Mouse (Mus musculus): ENCODE data around the gene Canx.
"Not testable (repeated sequence)": the region's sequence is repeated elsewhere in the genome, so short reads cannot be mapped to it uniquely, and the experiment has no call there.

The Canx gene

DNA sequence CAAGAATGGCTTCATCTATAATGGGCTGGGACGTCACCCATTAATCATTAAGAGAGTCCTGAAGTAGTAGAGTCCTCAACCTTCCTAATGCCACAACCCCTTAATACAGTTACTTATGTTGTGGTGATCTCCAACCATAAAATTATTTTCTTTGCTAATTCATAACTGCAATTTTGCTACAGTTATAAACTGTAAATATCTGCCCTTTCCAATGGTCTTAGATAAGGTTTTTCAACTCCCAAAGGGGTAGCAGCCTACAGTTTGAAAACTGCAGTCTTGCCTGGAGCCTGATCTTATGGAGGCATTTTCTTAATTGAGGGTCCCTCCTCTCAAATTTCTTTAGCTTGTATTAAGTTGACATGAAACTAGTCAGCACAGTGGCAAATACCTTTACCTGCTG lies 3.9 kb upstream of the Canx start:
- DNase-seq, result peak; percentile 1

DNA sequence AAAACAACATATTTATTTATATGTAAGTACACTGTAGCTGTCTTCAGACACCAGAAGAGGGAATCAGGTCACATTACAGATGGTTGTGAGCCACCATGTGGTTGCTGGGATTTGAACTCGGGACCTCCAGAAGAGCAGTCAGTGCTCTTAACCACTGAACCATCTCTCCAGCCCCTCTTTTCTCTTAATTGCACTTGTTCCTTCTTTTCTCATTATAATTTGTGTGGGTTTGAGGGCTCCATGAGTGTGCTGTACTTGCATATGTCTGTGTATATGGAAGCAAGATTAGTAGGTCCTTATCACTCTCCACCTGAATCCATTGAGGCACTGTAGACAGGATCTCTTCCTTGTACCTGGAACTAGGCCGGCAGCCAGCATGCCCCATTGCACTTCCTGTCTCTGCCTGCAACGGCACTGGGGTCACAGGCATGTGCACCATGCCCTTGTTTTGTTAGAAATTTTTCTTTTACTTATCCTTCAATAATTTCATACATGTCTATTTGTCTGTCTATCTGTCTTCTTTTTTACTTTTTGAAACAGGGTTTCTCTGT lies 2.7 kb upstream of the Canx start:
- peak; percentile 42 for DNase-seq

DNA sequence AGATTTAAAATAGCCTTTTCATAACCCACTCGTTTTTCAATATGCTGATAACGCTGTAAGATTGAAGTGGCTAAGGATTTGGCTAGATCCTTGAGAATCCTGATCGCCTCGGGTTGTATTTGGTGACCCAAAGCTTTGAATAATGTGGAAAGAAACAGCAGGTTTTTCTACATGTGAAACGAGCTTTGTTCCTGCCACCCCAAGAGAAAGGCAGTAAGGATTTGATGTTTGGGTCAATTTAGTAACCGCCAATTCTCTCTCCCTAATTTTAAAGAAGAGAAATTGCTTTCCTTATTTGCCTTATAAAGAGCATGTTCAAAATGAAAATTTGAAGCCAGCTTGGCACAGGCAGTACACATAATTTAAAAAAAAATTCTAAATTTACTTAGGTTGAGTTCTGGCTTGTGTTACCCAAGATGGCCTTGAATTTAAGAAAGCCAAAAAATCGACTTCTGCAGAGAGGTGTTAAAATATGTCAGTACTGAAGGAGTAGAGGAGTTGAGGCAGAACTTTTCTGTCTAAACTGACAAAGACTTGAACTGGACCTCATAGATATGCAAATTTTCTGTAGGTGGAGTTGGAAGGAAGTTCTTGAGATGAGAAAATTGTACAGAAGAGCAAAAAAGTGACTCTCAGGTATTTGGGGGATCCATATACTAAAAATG lies 961 bp upstream of the Canx start:
- DNase-seq, result no peak

DNA sequence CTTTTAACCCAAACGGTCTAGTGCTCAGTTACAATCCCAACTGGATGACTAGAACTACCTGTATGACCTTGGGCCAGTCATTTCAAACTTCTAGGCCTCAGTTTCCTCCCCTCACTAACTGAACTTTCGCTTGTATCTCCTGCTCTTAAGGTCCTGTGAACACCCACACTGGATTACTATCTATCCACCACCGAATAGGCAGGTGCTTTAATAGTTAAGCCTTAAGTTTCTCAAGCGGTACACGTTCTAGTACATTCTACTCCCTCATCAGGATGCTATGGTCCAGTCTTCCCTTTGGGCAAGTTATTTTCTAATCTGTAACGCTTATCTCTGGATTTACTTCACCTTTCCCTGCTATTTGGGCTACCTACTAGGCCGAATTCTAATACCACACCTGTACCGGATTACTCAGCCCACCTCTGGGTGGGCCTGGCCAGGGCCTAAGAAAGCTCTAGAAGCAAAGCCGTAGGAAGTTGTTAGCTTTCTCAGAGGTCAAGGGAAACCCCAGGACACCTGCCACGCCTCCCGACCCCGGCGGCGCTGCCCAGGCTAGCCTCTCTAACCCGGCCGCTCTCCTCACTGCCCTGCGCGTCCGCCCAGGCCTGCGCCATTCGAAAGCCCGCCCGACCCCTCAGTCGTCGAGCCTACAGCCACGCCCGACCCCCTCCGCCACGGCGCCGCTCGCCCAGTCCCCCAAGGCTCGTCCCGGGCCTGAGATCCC lies 562 bp downstream of the Canx start:
- no peak for DNase-seq

DNA sequence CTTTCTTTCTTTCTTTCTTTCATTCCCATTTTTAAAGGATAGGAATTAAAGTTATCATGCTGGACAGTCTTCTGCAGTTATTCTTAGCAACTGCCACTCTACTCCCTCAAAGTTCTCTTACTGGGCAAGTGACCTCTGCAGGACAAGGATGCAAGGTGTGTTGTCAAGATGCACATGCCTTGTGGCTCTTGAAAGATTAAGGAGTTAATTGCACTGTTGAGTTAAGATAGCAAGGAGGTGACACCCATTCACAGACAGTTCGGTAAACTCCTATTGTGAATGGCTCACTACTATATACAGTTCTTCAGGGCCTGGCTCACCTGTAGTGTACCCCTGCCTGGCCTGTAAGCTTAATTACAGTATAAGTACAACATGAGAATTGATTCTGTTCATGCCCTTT lies 1.6 kb downstream of the Canx start:
- DNase-seq, result no peak

DNA sequence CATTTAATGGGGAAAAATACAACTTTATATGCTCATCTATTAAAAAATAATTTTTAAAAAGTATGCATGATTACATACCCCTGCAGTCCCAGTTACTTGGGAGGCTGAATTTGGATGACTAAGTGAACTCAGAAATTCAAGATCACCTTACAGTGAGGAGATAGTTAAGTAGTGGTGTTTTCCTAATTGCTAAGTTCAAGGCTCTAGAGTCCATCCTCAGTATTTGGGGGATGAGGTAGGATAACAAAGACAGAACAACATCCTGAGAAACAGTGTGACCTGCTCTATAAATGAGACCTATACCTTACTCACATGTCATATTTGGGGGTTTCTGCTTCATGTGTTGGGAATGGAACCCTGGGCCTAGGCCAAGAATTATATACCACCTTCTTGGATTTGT lies 3.1 kb downstream of the Canx start:
- DNase-seq, result no peak

DNA sequence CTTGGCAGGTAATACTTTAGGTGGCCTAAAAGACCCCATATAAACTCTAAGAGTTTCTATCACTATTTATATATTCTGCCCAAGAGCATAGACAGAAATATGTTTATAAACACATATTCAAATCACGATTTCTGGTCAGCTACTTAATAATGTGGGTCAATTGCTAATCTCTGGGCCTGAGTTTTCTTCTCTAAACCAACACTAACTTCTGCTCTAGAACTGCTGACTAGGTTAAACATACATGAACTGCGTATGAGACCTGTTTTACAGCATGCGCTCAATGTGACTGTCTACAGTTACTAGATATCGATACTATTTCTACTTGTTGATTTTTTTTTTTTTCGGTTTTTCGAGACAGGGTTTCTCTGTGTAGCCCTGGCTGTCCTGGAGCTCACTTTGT lies 4.2 kb downstream of the Canx start:
- no peak for DNase-seq

DNA sequence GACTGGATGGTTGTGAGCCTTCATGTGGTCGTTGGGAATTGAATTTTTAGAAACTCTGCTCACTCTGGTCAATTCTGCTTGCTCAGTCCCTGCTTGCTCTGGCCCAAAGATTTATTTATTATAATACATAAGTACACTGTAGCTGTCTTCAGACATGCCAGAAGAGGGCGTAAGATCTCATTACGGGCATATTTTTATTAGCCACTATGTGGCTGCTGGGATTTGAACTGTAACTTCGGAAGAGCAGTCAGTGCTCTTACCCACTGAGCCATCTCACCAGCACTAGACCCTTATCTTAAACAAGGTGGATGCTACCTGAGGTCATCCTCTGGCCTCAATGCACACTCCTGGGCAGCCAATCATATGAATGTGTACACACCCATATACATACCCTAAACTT lies 6.1 kb downstream of the Canx start:
- not testable (repeated sequence) for DNase-seq

DNA sequence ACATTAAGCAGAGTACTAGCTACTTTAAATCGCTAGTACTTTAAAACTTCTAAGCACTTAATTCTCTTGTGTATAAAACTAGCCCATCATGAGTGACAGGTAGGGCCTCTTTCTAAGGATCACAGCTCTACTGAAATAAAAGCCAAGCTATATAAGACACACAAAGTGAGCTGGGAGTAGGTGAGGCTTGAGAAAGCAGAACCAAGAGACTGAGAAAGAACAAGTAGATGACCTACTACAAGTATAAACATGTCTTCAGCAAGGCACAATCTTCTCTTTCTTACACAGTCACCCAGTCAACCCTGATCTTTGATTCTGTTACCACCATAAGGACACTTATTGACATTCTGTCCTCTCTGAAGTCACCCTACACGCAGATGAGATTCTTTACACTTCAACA lies 12.7 kb downstream of the Canx start:
- DNase-seq, result peak; percentile 7

DNA sequence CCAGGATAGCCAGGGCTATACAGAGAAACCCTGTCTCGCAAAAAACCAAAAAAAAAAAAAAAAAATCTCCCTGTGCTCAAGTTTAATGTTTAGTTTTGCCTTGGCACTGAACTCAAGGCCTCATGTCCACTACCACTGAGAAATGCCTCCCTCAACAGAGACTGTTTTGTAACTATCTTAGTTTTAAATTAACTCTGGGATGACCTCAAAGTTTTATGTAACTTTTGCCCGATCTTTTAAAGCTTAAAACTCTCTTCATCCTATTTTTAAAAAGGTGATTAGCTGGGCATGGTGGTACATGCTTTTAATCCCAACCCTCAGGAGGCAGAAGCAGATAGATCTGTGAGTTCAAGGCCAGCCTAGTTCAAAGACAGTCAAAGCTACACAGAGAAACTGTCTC lies 22.1 kb downstream of the Canx start:
- no peak for DNase-seq

DNA sequence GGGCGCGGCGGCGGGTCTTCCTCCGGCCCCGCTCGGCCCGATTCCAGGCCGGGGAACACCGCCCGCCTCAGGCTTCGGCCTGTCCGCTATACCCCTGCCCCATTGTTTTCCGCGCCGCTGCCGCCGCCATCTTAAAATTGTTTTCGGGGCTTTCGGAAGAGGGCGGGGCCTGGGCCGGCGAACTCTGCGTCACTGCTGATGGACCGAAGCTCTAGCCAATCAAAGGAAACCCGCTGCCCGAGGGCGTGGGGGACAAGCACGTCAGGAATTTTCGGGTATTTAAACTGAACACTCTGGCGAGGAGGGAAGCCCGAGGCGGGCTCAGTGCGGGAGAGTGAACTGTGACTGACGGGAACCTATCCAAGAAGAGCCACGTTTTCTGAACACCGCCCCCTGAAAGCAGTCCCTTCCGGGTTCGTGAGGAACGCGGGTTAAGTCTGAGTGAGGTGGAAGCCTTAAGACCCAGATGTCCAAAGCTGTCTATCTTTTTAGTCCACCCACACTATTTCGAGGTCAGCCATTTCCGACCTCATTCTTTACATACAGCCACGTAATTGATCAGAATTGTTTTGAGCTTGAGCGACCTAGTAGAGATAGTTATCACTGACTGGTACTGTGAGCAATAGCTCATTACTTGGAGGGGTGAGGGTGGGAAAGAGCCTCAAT lies 33.1 kb downstream of the Canx start, which contains the start of gene Maml1:
Gene Maml1, minus strand, starts transcription at position 122 of the 666 bp plus-strand sequence.
- peak; percentile 100 for DNase-seq

DNA sequence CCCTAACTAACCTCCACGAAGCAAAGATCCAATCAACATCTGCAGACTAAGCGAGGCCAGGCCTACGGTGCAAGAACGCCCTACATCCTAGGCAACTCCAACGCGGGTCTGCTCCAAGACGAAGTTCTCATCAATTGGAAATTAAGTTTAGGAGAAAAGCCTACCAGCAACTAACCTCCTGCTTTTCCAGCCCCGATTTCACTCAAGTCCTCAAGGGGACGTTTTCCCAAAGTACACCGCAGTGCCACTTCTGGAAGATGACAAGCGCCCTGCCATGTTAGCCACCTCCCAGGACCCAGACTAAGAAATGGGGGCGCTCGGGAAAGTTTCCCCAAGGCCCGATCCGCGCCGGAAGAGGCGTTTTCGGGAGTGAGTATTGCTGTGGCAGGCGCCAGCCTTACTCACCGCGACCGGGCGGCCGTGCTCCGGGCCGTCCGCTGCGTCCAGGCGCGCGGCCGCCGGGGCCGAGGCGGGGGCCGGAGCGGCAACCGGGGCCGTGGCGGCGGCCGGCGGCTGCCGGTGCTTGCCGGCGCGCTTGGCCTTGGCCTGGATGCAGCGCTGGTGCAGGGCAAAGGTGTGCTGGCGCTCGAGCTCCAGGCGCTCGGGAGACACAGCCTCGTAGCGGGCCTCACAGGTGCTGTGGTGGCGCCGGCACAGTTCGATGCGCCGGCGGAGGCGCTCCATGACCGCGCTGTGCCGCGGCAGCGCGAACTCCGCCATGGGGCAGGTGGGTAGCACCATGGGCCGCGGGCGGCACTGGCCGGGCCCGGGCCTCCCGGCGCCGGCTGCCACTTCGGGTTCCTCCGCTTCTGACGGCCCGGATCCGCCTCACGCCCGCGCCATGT lies 33.9 kb downstream of the Canx start:
- no peak for DNase-seq

DNA sequence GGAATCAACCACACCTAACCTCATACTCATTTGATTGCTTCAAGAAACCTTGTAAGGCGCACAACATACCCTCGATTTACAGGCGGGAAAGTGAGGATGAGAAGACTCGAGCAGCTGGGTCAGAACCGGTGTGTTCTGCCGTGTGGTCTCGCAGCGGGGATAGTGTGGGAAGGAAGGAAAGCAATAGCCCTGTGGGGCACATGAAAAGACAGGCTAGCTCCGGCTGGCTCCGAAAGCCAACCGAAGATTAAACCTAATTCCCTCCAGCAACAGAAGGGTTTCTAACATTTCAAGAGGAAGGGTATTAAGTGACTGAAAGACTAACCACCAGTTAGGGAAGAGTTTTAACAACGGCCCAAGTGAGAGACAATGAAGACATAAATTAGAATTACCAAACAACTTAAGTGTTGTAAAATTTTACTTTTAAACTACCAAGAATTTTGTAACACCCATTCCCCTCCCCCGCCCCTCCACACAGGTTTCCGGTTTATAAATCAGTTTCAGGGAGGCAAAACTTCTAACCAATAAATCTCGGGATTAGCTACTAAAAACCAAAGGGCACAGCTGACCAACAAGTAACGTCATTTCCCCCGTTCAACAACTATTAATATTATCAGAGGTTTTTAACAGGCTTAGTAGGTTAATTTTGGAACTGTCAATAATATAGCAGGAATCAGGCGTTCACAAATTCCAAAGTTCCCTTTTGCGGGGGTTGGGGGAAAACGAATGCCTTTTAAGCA lies 34.8 kb downstream of the Canx start:
- DNase-seq, result peak; percentile 84

DNA sequence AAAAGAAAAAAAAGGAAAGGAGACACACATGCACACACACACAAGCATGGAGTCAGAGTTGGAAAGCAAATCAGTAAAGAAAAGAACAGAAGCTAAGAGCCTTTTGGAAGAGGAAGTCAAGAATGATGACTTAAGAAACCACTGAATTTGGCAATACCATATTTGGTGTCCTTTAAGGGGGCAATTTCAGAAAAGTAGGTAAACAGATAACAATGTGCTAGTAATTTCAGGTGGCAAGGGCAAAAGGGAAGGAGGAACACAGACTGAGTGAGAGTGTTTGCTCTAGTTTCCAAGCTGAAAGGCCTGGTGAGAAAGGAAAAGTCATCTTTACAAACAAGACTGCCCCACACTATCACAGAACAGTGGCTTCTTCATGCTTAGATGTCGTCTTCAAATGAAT lies 39.0 kb downstream of the Canx start:
- DNase-seq, result peak; percentile 19

DNA sequence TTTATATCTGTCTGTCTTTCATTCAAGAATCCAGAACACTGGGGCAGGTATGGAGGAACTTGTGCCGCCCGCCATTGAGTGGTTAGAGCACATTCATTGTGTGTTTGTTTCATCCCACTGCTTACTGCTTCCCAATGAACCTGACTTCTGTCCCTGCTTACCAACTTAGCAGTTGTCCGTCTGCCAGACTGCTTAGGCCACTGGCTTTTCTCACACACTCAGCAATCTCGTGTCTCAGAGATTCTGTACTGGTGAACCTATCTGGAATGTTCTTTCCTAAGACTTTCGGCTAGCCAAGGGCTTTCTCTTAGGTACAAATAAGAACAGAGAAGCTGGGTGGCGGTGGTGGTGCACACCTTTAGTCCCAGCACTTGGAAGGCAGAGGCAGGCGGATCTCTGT lies 39.8 kb downstream of the Canx start:
- DNase-seq, result peak; percentile 89

DNA sequence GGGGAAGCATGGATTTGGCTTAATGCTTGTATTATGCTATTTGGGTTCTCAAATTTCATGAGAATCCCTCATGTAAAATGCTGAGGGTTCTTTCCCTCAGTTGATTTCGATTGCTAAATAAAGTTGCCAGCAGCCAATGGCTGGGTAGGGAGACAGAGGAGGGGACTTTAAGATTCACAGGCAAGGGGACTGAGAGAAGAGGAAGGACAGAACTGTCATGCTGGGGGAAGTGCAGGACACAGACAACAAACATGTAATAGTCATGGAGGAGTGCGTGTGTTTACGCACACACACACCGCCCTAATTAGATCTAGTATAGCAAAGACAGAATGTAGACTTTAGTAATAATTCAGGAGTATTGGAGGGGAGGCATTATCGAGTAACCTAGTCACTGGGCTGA lies 40.2 kb downstream of the Canx start:
- peak; percentile 79 for DNase-seq

DNA sequence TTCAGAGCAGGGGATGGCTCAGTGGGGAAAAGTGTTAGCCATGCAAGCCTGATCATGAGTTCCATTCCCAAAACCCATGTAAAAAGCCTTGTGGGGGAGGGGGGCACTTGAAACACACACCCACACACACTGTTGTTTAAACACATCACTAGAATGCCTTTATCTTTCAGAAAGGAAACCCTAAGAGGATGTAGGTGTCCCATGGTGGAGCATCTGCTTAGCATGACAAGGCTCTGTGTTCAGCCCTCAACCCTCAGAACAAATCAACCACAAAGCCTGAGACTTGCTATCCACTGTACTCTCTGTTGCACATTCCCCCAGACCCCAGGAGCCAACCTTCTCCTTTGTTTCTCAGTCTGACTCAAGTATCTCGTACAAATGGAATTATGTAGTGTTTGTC lies 45.4 kb downstream of the Canx start:
- DNase-seq, result peak; percentile 57

DNA sequence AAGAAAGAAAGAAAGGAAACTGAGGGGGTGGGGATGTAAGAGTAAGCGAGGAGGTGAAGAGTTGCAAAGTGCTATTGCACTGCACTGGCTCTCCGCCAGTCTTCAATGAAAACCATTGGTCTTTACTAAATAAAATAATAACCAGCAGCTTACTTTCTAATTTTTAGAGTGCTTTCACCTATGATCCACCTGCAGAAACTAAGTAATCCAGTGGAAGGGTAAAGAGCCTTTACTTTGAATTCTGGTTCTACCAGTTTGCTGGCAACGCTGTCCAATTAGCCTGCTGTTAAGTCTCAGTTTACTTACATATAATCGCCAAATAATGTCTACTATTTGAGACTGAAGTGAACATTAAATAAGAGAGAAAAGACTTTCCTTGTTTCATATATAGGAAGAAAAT lies 46.5 kb downstream of the Canx start:
- peak; percentile 33 for DNase-seq

DNA sequence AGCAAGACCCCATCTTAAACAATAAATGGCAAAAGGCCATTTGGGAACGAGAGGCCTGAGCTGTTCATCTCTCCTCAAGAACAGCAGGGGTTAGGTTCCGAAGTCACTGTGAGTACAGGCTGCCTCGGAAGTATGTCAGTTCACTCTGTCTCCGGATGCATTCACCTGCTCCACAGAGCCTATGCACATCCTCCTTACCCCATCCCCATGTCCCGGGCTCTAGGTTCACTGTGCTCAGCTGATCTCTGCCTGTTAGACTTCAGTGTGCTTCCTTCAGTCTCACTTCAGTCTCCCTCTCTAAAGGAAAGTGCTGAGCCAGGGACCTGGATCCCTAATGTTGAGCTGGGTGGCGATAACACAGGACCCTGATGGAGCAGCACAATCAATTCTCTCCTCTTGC lies 47.8 kb downstream of the Canx start:
- DNase-seq, result peak; percentile 77

DNA sequence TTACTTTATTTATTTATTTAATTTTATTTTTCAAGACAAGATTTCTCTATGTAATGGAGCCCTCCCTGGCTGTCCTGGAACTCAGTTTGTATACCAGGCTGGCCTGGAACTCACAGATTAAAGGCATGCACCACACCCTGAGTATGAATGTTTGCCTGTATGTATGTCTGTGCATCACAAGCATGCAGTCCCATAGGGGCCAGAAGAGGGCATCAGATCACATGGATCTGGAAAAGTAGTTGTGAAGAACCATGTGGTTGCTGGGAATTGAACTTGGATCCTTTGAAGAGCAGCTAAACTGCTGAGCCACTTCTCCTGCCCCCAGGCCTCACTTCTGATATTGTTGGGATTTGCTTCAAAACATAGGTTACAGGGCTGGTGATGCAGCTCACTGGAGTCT lies 48.4 kb downstream of the Canx start:
- peak; percentile 30 for DNase-seq

DNA sequence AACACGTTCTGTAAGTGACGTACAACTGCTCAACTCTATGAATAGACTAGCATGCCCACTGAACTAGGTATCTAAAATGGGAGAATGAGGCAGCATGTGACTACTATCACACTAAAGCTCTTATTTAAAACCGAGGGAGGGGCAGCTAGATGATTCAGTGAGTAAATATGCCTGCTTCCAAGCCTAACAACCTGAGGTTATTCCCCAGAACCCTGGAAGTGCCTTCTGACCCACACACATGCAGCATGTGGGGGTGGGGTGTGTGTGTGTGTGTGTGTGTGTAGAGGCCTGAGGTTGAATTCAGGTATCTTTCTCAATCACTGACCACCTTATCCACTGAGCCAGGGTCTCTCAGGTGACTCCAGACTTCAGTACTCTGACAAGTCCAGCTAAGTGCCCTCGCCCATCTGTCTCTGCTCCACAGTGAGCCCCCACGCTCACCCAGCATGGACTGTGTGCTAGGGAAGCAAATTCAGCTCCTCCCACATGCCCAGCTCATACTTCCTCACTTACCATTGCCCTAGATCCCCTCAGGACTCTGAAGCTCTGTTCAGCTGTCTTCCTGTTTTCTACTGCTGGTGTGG lies 49.8 kb downstream of the Canx start:
- DNase-seq, result peak; percentile 95

DNA sequence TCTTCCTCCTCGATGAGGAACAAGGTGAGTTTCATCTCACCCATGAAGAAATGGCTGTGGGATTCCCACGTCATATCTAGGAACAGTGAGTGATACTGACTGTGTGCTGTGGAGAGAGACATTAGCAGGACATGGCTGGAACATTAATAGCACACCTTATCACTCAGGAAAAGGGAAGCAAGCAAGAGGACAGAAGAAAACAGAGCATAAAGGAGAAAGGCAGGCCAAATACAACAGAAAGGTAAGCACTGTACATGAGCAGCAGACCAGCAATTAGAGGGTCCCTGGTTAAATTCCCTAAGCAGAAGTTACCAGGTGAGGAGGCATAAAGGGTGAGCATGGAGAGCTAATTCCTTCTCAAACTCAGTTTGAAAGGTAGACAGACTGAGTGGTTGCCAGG lies 50.4 kb downstream of the Canx start:
- no peak for DNase-seq
